Mouse (Mus musculus) left cerebral cortex, adult 11 months (tissue): ENCODE data around the gene Serpinb8.
A peak's percentile ranks its signal among the peaks of the same experiment; 100 is the strongest.

ENCODE experiments used
- DNase-seq: peaks from one replicate; pipeline ENCODE4 v3.0.0; 2022; ENCODE audit warnings: low spot score

The Serpinb8 gene

GRCm38 (mm10) chr1:107645086-107645485, 55.3 kb downstream of the Serpinb8 start:
- peak; percentile 54 for DNase-seq

- DNase-seq = no peak
Measured at GRCm38 (mm10) chr1:107657689-107658088, 67.9 kb downstream of the Serpinb8 start.
